Mouse (Mus musculus): ENCODE data around the gene Tarbp2.
A peak's percentile ranks its signal among the peaks of the same experiment; 100 is the strongest.

The Tarbp2 gene

DNA sequence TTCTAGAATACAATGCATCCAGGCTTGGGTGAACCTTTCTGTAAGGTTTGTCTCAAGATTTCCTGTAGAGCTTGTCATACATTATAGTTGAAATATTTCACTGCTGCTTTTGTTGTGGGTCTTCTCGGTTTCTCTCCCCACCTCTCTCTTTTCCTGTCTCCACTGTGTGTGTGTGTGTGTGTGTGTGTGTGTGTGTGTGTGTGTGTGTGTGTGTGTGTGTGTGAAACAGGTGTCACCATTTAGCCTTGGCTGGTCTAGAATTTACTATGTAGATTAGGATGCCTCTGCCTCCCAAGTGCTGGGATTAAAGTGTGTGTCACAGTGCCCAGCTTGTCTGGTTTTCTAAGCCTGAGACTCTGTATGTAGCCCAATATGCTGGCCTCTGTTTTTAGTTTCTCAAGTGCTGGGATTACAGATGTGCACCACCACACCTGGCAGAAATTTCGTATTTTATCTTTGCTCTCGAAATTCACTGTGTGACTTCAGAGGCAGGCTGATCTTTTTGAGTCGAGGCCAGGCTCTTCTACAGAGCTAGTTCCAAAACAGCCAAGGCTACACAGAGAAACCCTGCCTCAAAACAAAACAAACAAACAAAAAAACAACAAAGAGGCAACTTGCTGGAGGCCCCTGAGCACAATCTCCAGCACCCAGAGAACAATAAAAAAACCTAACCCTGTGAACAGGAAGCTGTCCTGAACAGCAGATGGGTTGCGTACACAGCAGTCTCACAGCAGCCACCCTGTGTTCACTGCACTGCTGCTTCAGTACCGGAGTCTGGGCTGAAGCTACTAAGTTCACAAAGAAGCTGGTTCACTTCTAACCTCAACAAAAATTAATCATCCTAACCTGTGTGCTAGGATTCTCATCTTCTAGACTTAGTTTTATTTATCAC lies 8.4 kb downstream of the Tarbp2 start:
- DNase-seq (ENCODE audit: low spot score): no peak

- no peak for DNase-seq (ENCODE audit: low spot score)
Observed at GRCm38 (mm10) chr15:102527936-102528335, 9.9 kb downstream of the Tarbp2 start.

DNA sequence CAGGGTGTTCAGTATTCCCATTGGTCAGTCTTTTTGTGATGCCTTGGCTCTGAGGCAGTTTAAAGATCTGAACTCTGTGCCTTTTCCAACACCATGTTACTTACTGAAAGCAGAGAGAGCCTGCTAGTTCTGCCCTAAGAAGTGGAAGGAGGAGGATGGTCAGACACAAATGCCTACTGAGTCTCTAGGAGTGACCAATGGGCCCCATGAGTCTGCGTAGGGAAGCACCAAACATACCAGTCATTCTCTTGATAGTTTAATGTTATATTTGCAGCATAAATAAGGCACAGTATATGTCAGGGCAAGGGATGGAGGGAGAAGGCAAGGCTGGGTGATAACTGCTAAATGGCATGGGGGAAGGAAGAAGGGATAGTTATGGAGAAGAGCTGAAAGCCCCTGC lies 10.4 kb downstream of the Tarbp2 start:
- DNase-seq (ENCODE audit: low spot score): no peak

GRCm38 (mm10) chr15:102530566-102530965 lies 12.6 kb downstream of the Tarbp2 start:
- no peak for DNase-seq (ENCODE audit: low spot score)

- DNase-seq (ENCODE audit: low spot score): no peak
Observed at GRCm38 (mm10) chr15:102531586-102531985, 13.6 kb downstream of the Tarbp2 start.

- DNase-seq (ENCODE audit: low spot score): no peak
Observed at GRCm38 (mm10) chr15:102532106-102532900, 14.3 kb downstream of the Tarbp2 start.

- no peak for DNase-seq (ENCODE audit: low spot score)
Observed at GRCm38 (mm10) chr15:102533926-102534325, 15.9 kb downstream of the Tarbp2 start.

DNA sequence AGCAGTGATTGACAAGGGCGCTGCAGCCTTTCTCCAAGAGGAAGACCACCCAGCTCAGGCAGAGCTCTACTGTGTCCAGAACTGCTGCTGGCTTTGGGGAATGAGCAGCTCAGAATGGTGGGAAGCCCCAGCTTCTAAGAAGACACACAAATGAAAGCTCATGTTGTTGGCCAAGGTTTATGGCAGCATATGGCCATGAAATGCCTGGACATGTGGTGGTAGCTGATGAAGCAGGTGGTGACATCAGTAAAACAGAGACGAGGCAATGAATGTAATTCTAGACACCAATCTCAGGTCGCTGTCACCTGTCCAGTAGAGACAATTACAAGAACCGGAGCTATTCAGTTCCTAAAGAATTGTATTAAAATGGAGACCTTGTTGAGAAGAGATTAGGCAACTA lies 26.8 kb downstream of the Tarbp2 start:
- DNase-seq (ENCODE audit: low spot score): no peak

DNA sequence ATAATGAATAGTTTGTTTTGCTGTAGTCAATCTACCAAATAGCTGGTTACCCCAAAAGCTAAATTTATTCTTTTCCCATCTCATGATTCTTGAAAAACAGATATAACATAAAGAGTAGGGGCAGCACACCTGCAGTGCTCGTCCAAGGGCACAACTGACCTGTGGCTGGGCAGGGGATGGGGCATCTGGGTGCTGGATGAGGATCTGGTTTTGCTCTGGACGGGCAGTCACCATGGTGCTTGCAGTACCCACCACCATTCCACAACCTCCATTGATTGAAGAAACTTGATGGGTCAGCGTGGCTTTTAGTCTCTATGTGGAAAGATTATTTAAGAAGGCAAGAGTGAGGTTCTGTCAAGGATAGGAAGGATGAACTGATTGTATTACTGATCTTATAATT lies 28.3 kb downstream of the Tarbp2 start:
- no peak for DNase-seq (ENCODE audit: low spot score)

DNA sequence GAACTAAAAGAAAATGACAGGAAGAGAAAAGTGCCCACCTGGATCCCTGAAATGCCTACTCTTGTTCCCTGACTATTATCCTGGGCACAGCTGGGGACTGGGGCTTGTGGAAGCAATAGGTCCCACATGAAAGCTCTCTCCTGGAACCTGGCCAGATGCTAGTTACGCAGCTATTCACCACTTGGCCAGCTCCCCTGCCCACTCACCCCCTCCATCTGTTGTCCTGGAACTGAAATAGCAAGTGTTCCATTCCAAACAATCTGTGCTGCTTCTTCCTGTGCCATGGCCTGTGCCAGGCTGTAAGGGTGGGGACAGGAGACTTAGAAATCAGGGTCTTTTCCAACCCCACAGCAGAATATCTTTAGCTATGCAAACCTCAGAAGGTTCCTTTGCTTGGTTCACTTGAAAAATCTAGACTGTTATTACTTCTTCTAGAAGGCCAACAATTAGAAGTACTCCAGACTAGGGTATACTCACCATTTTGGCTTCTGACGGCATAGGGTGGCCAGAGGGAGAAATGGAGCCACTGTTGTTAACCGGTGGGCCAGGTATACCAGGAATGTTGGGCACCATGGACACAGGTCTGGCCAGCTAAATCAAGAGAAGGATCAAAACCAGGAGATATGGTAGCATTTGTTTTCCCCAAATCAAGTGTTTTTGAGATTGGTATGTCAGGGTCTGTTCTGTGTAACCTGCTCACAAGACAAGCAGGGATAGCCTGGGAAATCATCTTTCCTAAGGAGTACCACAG lies 28.9 kb downstream of the Tarbp2 start:
- peak; percentile 26 for DNase-seq (ENCODE audit: low spot score)

GRCm38 (mm10) chr15:102547478-102547877 lies 29.5 kb downstream of the Tarbp2 start:
- no peak for DNase-seq (ENCODE audit: low spot score)

GRCm38 (mm10) chr15:102552599-102552998 lies 34.6 kb downstream of the Tarbp2 start:
- no peak for DNase-seq (ENCODE audit: low spot score)

DNA sequence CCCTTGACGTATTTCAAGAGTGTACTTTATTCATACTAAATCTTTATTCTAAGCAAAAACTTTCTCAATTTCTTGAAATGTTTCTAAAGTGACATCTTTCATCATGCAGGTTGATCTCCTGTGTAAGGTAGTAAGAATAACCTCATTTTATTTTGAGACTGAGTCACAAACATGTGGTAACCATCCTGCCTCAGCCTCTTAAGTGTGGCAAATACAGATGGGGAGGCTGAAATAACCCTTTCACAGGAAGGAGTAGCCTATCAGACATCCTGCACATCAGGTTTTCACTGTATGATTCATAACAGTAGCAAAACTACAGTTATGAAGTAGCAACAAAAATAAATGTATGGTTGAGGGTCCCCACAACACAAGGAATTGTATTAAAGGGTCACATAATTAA lies 37.6 kb downstream of the Tarbp2 start:
- no peak for DNase-seq (ENCODE audit: low spot score)

- peak; percentile 35 for DNase-seq (ENCODE audit: low spot score)
Observed at GRCm38 (mm10) chr15:102557580-102557979, 39.6 kb downstream of the Tarbp2 start.

- DNase-seq (ENCODE audit: low spot score): no peak
Observed at GRCm38 (mm10) chr15:102562491-102562890, 44.5 kb downstream of the Tarbp2 start.

DNA sequence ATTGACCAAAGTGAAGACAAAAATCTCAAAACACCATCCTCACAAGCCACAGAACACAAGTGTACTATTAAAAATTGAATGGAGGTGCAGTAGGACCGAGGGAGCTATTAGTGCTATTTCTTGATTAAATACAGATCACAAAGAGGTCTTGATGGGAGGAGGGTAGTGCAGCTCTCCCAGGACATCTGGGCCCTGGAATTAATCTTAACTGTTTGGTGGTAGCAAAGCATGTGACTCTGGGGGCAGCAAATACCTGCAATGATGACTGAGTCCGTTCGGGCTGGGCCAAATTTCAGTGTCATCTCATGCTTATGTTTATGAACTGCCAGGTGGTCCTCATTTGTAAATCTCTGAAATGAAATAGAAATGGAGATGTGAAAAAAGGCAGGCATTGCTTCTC lies 45.1 kb downstream of the Tarbp2 start:
- no peak for DNase-seq (ENCODE audit: low spot score)

GRCm38 (mm10) chr15:102563681-102564080 lies 45.7 kb downstream of the Tarbp2 start:
- no peak for DNase-seq (ENCODE audit: low spot score)

GRCm38 (mm10) chr15:102567849-102568248 lies 49.9 kb downstream of the Tarbp2 start:
- no peak for DNase-seq (ENCODE audit: low spot score)

- DNase-seq (ENCODE audit: low spot score): no peak
Observed at GRCm38 (mm10) chr15:102572081-102572480, 54.1 kb downstream of the Tarbp2 start.
